Mouse (Mus musculus) liver, adult 2 months (tissue): ENCODE data around the gene Atxn7l1. TPM values are rescaled to one million over a fixed set of nuclear protein-coding genes. Genes with fewer than 3 reads are reported as not detected.

Source experiments
- DNase-seq: peaks from one replicate; pipeline ENCODE4 v3.0.0-alpha.2; 2011; ENCODE audit warnings: low read depth, low spot score; ENCODE audit errors: extremely low read depth
- H3K27ac ChIP-seq: fragments of 200-500 bp; replicated peaks from 2 replicates; pipeline ENCODE4 v1.5.1; 2012; ENCODE audit warnings: low read depth, mild to moderate bottlenecking, control low read depth, inconsistent platforms, low read length; ENCODE audit not compliant: insufficient read depth
- H3K27me3 ChIP-seq: fragments of 200-500 bp; 2 replicates; pipeline ENCODE4 v1.6.1; 2012; ENCODE audit warnings: mild to moderate bottlenecking, moderate library complexity, low read length, inconsistent platforms; ENCODE audit not compliant: control insufficient read depth, insufficient read depth
- H3K36me3 ChIP-seq: fragments of 200-500 bp; 2 replicates; pipeline ENCODE4 v1.6.1; 2012; ENCODE audit warnings: low read length, inconsistent platforms; ENCODE audit not compliant: control insufficient read depth, insufficient read depth
- H3K4me1 ChIP-seq: fragments of 200-500 bp; 2 replicates; pipeline ENCODE4 v1.6.1; 2011; ENCODE audit warnings: low read length; ENCODE audit not compliant: control insufficient read depth, insufficient read depth
- H3K4me3 ChIP-seq: fragments of 200-500 bp; 2 replicates; pipeline ENCODE4 v1.5.1; 2011; ENCODE audit warnings: low read depth, mild to moderate bottlenecking, control low read depth, low read length, moderate library complexity; ENCODE audit not compliant: insufficient read depth
- H3K79me2 ChIP-seq: fragments of 200-500 bp; 2 replicates; pipeline ENCODE4 v1.6.1; 2012; ENCODE audit warnings: inconsistent platforms, mild to moderate bottlenecking, low read length, moderate library complexity; ENCODE audit not compliant: control insufficient read depth, insufficient read depth
- H3K9ac ChIP-seq: fragments of 200-500 bp; 2 replicates; pipeline ENCODE4 v1.6.1; 2012; ENCODE audit warnings: low read depth, mild to moderate bottlenecking, control low read depth, inconsistent platforms, low read length
- CTCF ChIP-seq: fragments of 200-500 bp; IDR thresholded peaks from 2 replicates; pipeline ENCODE4 v1.5.1; 2011; ENCODE audit warnings: low read depth, low read length, control low read depth
- POLR2A ChIP-seq: fragments of 200-500 bp; IDR thresholded peaks from 2 replicates; pipeline ENCODE4 v1.6.1; 2011; ENCODE audit warnings: low read length, control low read depth; ENCODE audit not compliant: insufficient read depth; ENCODE audit errors: extremely low read depth
- WGBS: fragments of 180-500 bp; shearing (Covaris S2); methylation state at CpG from one replicate; pipeline ENCODE4 v1.1.7; 2018; 5-methylcytosine and 5-hydroxymethylcytosine counted together
- polyA plus RNA-seq: library from polyadenylated mRNA; depleted of rRNA; stranded (reverse); fragments of >200 nt; gene quantifications from 2 replicates; pipeline ENCODE4 v1.2.3, GENCODE M21; 2012
- total RNA-seq: library from RNA; depleted of rRNA; stranded (reverse); fragments of >200 nt; gene quantifications from 2 replicates; pipeline ENCODE4 v1.2.3, GENCODE M21; 2014

Gene Atxn7l1
- total and polyA plus RNA-seq, 2 experiments, result 6.1 to 16.2 TPM

DNA sequence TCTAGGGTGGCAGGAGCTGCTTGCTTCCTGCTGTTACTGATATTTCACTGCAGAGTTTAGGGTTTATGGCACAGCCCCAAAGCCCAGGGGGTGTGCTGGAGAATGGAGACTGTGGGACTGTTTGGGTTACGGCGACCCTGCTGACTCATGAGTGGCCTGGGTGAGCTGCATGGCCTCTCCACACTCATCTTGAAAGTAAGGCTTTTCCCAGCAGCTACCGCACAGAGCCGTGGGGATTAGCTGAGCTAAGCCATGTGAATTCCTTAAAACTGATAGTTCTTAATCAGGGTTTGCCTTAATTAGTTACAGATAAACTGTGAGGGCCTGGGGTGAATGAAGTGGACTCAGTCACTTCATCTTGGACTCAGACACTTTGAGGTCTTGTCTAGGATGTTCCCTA is 137.9 kb downstream of the Atxn7l1 start:
- no peak overlapping the region for H3K27ac ChIP-seq
- WGBS, result 54% methylated on average over 4 of the region's 4 CpGs
- no peak overlapping the region for H3K4me3 ChIP-seq
- peaks cover 13% of the 10 kb centered on the region for H3K4me1 ChIP-seq
- peaks cover 3% of the 10 kb centered on the region; the same call in 1 of the 2 replicates for H3K79me2 ChIP-seq
- TF ChIP-seq POLR2A, result no peak
- no peak for TF ChIP-seq CTCF
- no peak overlapping the region for H3K9ac ChIP-seq
- no peaks in the 10 kb centered on the region for H3K27me3 ChIP-seq
- DNase-seq, result peak; percentile 29
- H3K36me3 ChIP-seq, result no peaks in the 10 kb centered on the region

DNA sequence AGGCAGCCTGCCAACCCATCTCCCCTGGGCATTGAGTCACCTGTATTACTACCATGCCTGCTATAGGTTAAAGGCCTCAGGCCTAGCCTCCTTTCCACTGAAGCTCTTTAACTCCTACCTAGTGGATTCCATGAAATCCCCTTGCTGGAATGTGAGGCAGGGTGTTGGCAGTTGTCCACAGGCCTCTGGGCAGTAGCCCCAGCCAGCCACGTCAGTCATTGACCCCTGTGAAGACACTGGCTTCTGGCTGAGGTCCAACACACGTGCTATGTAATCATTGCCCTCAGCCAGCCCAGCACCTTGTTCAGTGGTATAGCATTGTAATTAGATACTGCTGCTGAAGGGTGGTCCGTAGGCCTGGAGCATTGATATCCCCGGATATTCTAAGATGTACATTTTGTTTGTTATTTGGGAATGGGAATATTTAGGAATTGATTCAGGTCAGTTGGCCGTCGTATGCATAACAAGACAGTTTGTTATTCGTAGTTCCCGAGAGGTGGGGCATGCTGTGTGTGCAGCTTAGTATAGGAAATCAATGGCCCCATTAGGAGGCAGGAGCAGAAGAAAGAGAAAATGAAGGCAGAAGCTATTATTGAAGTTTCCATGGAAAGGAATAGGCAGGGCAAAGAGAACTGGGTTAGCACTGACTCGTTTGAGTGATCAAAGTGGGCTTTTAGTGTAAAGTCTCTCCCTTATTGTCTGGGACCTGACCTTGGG is 138.6 kb downstream of the Atxn7l1 start:
- TF ChIP-seq POLR2A (no peak), CTCF (no peak)
- Histone ChIP-seq H3K36me3 (no peaks in the 10 kb centered on the region), H3K4me1 (peaks cover 13% of the 10 kb centered on the region), H3K4me3 (no peak overlapping the region), H3K27ac (no peak overlapping the region; the same call in 1 of the 2 replicates), H3K9ac (no peak overlapping the region), H3K27me3 (no peaks in the 10 kb centered on the region), H3K79me2 (peaks cover 3% of the 10 kb centered on the region; the same call in 1 of the 2 replicates)
- 18% methylated on average over 9 of the region's 9 CpGs for WGBS
- peak; percentile 81 for DNase-seq

DNA sequence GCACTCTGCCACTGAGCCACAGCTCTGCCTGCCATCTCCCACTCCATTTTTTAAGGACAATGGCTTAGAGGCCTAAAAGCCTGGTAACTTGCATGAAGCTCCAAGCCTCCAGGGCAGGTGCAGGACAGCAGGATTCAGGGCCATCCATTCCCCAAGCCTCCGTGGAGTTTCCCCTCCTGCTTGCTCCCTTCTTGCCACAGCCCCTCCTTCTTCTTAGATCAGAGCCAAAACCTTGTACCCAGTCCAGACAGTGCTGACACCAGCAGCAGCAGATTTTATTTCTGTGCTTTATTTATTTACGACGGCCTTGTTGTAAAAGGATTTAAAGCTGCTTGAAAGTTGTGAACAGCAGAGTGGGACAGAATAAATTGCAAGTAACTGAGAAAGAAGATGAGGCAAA is 140.2 kb downstream of the Atxn7l1 start:
- H3K4me1 ChIP-seq, result peaks cover 13% of the 10 kb centered on the region
- no peak for TF ChIP-seq CTCF
- TF ChIP-seq POLR2A, result no peak

DNA sequence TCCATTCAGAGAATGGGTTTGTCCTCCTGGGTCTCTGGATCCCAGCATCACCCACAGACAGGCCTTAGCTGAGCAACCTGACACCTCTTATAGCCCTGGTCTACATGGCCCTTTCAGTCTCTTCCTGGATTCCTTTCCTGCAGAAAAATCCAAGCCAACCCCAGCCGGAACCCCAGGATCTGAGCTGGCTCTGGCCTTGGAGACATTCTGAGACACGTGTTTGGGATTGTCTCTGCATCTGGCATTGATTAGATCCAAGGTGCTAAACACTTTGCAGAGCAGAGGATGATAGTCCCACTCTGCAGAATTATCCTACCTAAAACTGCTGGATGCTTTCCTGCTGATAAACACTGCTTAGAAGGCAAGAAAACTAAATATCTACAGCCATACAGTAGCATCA is 141.3 kb downstream of the Atxn7l1 start:
- Histone ChIP-seq H3K36me3 (no peaks in the 10 kb centered on the region), H3K9ac (no peak overlapping the region), H3K79me2 (no peaks in the 10 kb centered on the region), H3K27ac (no peak overlapping the region), H3K4me3 (no peak overlapping the region), H3K4me1 (peaks cover 13% of the 10 kb centered on the region), H3K27me3 (no peaks in the 10 kb centered on the region)
- WGBS, result 67% methylated on average over 2 of the region's 2 CpGs
- DNase-seq, result no peak
- no peak for TF ChIP-seq CTCF
- TF ChIP-seq POLR2A, result no peak

More for the DNA sequence above, 140.2 kb downstream of the Atxn7l1 start:
- H3K27me3 ChIP-seq, result no peaks in the 10 kb centered on the region
- no peaks in the 10 kb centered on the region for H3K79me2 ChIP-seq
- H3K9ac ChIP-seq, result no peak overlapping the region
- H3K4me3 ChIP-seq, result no peak overlapping the region
- no peak for DNase-seq
- H3K27ac ChIP-seq, result no peak overlapping the region
- no peaks in the 10 kb centered on the region for H3K36me3 ChIP-seq
- 70% methylated on average over 3 of the region's 3 CpGs for WGBS

DNA sequence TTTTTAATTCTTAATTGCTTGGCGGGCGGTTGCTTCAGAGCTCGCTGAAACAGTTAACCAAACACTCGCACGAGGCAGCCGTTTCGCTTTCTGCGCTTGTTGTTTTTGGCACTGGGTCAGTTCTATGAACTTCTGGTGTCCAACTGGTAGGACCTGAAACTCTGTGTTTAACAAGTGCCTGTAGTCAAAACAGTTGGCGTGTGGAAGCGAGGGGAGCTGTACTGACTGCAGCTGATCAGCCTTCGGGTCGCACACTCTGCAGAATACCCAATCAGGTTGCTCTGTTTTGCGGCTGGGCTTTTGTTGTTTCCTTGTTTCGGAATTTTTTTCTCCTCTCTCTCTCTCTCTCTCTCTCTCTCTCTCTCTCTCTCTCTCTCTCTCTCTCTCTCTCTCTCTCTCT is 154.6 kb downstream of the Atxn7l1 start:
- peak overlapping the region; percentile 65 for H3K27ac ChIP-seq
- peaks cover 21% of the 10 kb centered on the region for H3K4me1 ChIP-seq
- no peaks in the 10 kb centered on the region for H3K36me3 ChIP-seq
- peak; percentile 97 for DNase-seq
- peak overlapping the region; percentile 56 for H3K4me3 ChIP-seq
- H3K9ac ChIP-seq, result peak overlapping the region; percentile 39
- no peaks in the 10 kb centered on the region for H3K27me3 ChIP-seq
- WGBS, result under 1% methylated on average over 14 of the region's 14 CpGs
- H3K79me2 ChIP-seq, result peaks cover 18% of the 10 kb centered on the region; the same call in 1 of the 2 replicates
- TF ChIP-seq CTCF (no peak), POLR2A (peak; percentile 38; the same call in 1 of the 2 replicates)
